Mouse (Mus musculus) intestine, postnatal 0 days (tissue): ENCODE data around the gene Gm28845. TPM values are rescaled to one million over a fixed set of nuclear protein-coding genes. Genes with fewer than 3 reads are reported as not detected.

Experiments
- ATAC-seq: fragments of 200-750 bp; cut with Nextera tagmentation; 2 replicates; pipeline ENCODE4 v1.8.0; 2017; ENCODE audit warnings: mild to moderate bottlenecking, moderate TSS enrichment, moderate library complexity
- H3K27ac ChIP-seq: fragments of 300-500 bp; sonication (generic); 2 replicates; pipeline ENCODE4 v1.5.1; 2014; ENCODE audit warnings: mild to moderate bottlenecking, low read depth, low read length, moderate library complexity
- H3K27me3 ChIP-seq: fragments of 300-500 bp; sonication (generic); replicated peaks from 2 replicates; pipeline ENCODE4 v1.6.1; 2014; ENCODE audit warnings: low read length, mixed read lengths; ENCODE audit not compliant: control insufficient read depth, insufficient read depth
- H3K36me3 ChIP-seq: fragments of 300-500 bp; sonication (generic); 2 replicates; pipeline ENCODE4 v1.6.1; 2014; ENCODE audit warnings: mild to moderate bottlenecking, moderate library complexity; ENCODE audit not compliant: control insufficient read depth, insufficient read depth
- H3K4me1 ChIP-seq: fragments of 300-500 bp; sonication (generic); replicated peaks from 2 replicates; pipeline ENCODE4 v1.6.1; 2014; ENCODE audit warnings: antibody characterized with exemption, low read length, mixed read lengths; ENCODE audit not compliant: control insufficient read depth, insufficient read depth
- H3K4me2 ChIP-seq: fragments of 300-500 bp; sonication (generic); replicated peaks from 2 replicates; pipeline ENCODE4 v1.6.1; 2014; ENCODE audit warnings: low read depth, mild to moderate bottlenecking, moderate library complexity
- H3K4me3 ChIP-seq: fragments of 300-500 bp; sonication (generic); 2 replicates; pipeline ENCODE4 v1.5.1; 2014; ENCODE audit warnings: low read depth, low read length
- H3K9ac ChIP-seq: fragments of 300-500 bp; sonication (generic); 2 replicates; pipeline ENCODE4 v1.6.1; 2014; ENCODE audit warnings: mild to moderate bottlenecking, low read depth, low read length
- H3K9me3 ChIP-seq: fragments of 300-500 bp; sonication (generic); 2 replicates; pipeline ENCODE4 v1.6.1; 2016; ENCODE audit warnings: mixed run types; ENCODE audit not compliant: control insufficient read depth
- CTCF ChIP-seq: sonication (generic); IDR thresholded peaks from 2 replicates; pipeline ENCODE4 v1.5.1; 2016; ENCODE audit warnings: low read depth, mild to moderate bottlenecking, control low read depth, antibody characterized with exemption, moderate library complexity
- WGBS: fragments of 180-500 bp; shearing (Covaris S2); extraction: QIAGEN DNeasy Blood & Tissue Kit; methylation state at CpG from one replicate; pipeline ENCODE4 v1.1.7; 2014; 5-methylcytosine and 5-hydroxymethylcytosine counted together
- polyA plus RNA-seq: library from polyadenylated mRNA; unstranded; fragments of >200 nt; fragmentation: Nextera tagmentation; extraction: Ambion mirVana; gene quantifications from 2 replicates; pipeline ENCODE4 v1.2.1, GENCODE M21; 2015

Gm28845 gene
- not detected in 2 replicates for polyA plus RNA-seq

DNA sequence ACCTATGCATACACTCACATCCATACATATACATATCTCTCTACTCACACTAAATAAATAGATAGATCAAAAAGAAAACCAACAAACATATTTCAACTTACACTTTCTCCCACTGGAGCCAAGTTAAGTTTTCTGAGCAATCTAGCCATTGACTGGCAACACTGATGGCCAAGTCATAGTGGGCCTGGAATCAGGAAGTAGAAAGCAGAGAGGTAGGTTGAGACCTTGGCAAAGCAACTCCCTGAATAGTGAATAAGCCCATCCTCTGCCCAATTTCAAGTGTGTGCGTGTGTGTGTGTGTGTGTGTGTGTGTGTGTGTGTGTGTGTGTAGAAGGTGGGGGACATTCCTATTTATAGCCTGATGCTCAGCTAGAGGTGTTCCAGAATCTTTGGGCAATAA, at the start of gene Gm28845:
Gene Gm28845, minus strand, starts transcription at position 121 of the 400 bp plus-strand sequence.
- Histone ChIP-seq H3K4me1 (no peaks in the 10 kb centered on the region), H3K4me2 (no peak within 1 kb of the TSS), H3K36me3 (no peaks in the 10 kb centered on the region), H3K4me3 (no peak within 1 kb of the TSS), H3K9ac (no peak within 1 kb of the TSS), H3K9me3 (no peaks in the 10 kb centered on the region), H3K27me3 (no peaks in the 10 kb centered on the region), H3K27ac (peak within 1 kb of the TSS; percentile 94)
- ATAC-seq: no peak
- 89% methylated on average over 1 of the region's 1 CpGs for WGBS
- TF ChIP-seq CTCF: no peak

GRCm38 (mm10) chr1:65167496-65167895, 48.1 kb upstream of the Gm28845 start:
- no peak for ATAC-seq
- no peak overlapping the region for H3K4me3 ChIP-seq
- H3K4me2 ChIP-seq: no peak overlapping the region
- H3K9ac ChIP-seq: no peak overlapping the region
- peaks cover 73% of the 10 kb centered on the region for H3K36me3 ChIP-seq
- H3K27ac ChIP-seq: no peak overlapping the region
- TF ChIP-seq CTCF: no peak
- H3K27me3 ChIP-seq: no peaks in the 10 kb centered on the region
- 69% methylated on average over 1 of the region's 1 CpGs for WGBS
- H3K9me3 ChIP-seq: no peaks in the 10 kb centered on the region
- H3K4me1 ChIP-seq: no peaks in the 10 kb centered on the region

DNA sequence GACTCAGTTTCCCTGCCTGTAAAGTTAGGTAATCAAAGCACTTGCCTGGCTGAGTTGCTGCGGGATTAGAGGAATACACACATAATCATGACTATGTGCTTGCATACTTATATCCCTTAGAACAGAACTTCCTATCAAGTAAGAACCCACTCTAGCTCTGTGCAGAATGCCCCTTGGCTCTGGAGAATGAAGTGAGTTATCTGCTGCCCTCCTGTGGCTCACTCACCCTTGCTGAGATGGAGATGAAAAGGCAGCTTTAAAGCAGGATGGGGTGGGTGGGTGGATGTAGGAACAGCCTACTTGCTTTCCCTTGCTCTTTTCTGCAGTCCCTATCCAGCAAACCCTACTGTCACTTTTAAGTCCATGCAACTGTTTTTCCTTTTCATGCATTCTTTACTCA, 42.9 kb upstream of the Gm28845 start:
- TF ChIP-seq CTCF: peak; percentile 56
- Histone ChIP-seq H3K9me3 (no peaks in the 10 kb centered on the region), H3K27ac (no peak overlapping the region), H3K4me1 (no peaks in the 10 kb centered on the region), H3K9ac (no peak overlapping the region), H3K4me2 (no peak overlapping the region), H3K4me3 (no peak overlapping the region), H3K36me3 (peaks cover 78% of the 10 kb centered on the region), H3K27me3 (no peaks in the 10 kb centered on the region)
- ATAC-seq: no peak
- 93% methylated on average over 1 of the region's 1 CpGs for WGBS

DNA sequence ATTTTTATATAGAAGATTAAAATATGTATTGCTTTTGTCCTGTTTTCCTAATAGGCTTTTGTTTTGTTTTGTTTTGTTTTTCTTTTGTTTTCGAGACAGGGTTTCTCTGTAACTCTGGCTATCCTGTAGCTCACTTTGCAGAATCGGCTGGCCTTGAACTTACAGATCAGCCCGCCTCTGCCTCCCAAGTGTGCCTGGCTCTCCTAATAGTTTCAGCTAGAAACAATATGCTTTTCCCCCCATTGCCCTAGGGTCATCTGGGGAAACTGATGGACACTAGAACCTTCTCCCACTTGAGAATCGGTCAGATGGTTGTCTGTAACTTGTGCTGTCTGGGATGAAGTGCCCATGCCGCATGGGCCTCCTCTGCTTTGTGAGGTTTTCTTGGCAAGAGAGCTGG, 36.8 kb upstream of the Gm28845 start:
- no peak for TF ChIP-seq CTCF
- Histone ChIP-seq H3K4me3 (no peak overlapping the region), H3K9ac (no peak overlapping the region; the same call in 1 of the 2 replicates), H3K9me3 (no peaks in the 10 kb centered on the region), H3K4me1 (no peaks in the 10 kb centered on the region), H3K27me3 (no peaks in the 10 kb centered on the region), H3K36me3 (peaks cover 27% of the 10 kb centered on the region), H3K4me2 (no peak overlapping the region), H3K27ac (no peak overlapping the region)
- WGBS: 93% methylated on average over 5 of the region's 5 CpGs
- ATAC-seq: no peak

DNA sequence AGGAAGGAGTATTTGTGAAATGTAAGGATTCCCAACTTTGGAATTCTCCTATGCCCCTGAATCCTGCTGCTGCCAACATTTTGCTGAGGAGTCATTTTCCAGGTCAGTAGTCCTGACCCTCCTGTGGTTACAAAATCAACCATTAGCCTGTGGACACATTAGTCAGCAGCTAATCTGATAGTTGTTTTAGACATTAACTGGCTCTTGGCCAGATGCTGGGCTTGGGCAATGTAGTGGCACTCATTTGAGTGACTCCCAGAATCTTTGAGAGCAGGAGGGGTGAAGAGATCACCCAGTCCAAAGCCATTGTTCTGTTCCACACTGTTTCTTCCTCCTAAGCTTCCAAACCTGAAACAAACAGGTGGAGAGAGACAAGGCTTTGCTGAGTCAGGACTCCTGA, 35.5 kb upstream of the Gm28845 start:
- Histone ChIP-seq H3K4me1 (no peaks in the 10 kb centered on the region), H3K9ac (no peak overlapping the region), H3K9me3 (no peaks in the 10 kb centered on the region), H3K4me3 (no peak overlapping the region), H3K36me3 (peaks cover 14% of the 10 kb centered on the region), H3K27ac (peak overlapping the region; percentile 43; the same call in 1 of the 2 replicates), H3K4me2 (no peak overlapping the region), H3K27me3 (no peaks in the 10 kb centered on the region)
- ATAC-seq: 0 out of 2 replicates have a peak, but pooled peaks have one; percentile 20
- no peak for TF ChIP-seq CTCF

GRCm38 (mm10) chr1:65147971-65148370, 28.6 kb upstream of the Gm28845 start:
- TF ChIP-seq CTCF: no peak
- H3K4me2 ChIP-seq: no peak overlapping the region

GRCm38 (mm10) chr1:65147326-65147725, 28.0 kb upstream of the Gm28845 start:
- WGBS: 90% methylated on average over 5 of the region's 5 CpGs
- Histone ChIP-seq H3K36me3 (no peaks in the 10 kb centered on the region), H3K27me3 (no peaks in the 10 kb centered on the region), H3K9ac (no peak overlapping the region), H3K4me2 (no peak overlapping the region), H3K9me3 (no peaks in the 10 kb centered on the region), H3K4me1 (no peaks in the 10 kb centered on the region; the same call in 1 of the 2 replicates), H3K4me3 (no peak overlapping the region), H3K27ac (peak overlapping the region; percentile 1; the same call in 1 of the 2 replicates)
- no peak for TF ChIP-seq CTCF
- ATAC-seq: no peak

More at GRCm38 (mm10) chr1:65147971-65148370, 28.6 kb upstream of the Gm28845 start:
- Histone ChIP-seq H3K36me3 (no peaks in the 10 kb centered on the region), H3K27me3 (no peaks in the 10 kb centered on the region), H3K9me3 (no peaks in the 10 kb centered on the region), H3K4me1 (no peaks in the 10 kb centered on the region; the same call in 1 of the 2 replicates), H3K4me3 (no peak overlapping the region), H3K9ac (no peak overlapping the region), H3K27ac (no peak overlapping the region)
- 56% methylated on average over 3 of the region's 3 CpGs for WGBS
- no peak for ATAC-seq
